Mouse (Mus musculus): ENCODE data around the gene Insl5.

Gene Insl5

GRCm38 (mm10) chr4:103026621-103027020 lies at the start of gene Insl5:
Insl5 (minus strand) TSS chr4:103026842.
- no peak for DNase-seq (ENCODE audit: low read depth, low spot score)

GRCm38 (mm10) chr4:103070631-103071030 lies 44.0 kb upstream of the Insl5 start:
- DNase-seq (ENCODE audit: low read depth, low spot score), result no peak

DNA sequence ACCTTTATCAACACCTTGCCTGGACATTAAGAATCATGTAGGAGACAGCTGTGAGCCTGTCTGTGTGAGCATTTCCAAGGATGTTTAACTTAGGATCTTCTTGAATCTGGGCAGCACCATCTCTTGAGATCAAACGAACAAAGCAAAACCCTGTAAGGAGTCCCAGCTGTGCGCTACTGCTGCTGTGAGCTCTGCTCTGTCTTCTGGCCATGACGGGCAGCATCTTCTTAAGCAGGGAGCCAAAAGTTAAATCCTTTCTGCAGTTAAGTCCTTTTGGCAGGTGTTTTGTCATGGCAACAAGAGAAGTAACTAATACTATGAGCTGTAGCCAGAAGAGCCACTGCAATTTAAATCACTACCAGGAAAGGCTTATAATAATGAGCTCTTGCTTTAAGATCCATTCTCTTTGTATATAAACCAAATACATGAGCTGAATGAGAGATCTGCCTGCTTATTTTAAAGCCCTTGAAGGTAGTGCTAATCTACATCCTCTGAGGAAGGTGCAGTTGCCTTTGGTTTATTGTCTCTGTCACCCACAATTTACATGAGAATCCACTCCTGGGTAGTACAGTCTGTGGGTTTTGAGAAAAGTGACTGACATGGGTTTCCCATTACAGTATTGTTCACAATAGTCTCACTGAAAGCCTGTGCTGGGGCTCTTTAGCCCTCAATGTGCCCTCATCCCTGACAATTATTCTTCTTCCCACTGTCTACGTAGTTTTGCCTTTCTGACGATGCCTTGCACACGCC lies 41.4 kb upstream of the Insl5 start:
- DNase-seq (ENCODE audit: low read depth, low spot score), result no peak

- DNase-seq (ENCODE audit: low read depth, low spot score), result no peak
Observed at GRCm38 (mm10) chr4:103064976-103065375, 38.3 kb upstream of the Insl5 start.

DNA sequence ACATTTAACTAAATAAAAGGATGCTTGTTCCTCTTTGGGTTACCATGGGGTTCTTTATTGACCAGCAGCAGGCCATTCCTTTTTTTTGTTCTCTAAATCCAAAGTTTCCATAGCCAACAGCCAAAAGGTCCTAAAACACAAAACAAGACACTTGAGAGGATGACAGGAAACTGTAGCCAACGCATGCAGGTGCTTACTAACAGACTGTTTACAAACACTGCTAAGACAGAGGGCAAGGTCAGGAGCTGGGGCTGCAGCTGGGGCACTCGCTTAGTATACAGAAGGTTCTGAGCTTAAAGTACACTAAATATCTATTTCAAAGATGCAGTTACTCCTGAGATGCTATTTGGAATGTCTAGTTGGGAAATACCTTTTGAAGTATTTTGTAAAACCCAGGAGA lies 37.8 kb upstream of the Insl5 start:
- no peak for DNase-seq (ENCODE audit: low read depth, low spot score)

DNA sequence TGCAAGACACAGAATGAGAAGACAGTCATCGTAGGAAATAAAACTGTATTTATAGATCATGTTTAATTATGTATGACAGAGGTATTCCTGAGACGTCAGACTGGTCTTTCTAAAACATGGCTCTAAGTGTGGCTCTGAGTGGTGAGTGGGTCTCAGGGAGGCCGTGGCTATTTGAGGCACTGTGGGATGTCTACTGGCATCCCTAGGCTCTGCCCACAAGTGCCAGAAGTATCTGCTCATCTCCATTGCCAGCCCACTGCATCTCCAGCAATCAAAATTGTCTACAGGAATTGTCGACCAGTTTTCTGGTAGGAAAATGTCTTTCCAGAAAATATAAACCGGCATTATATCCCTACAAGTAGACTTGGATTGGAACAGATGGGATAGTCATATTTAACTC lies 30.3 kb upstream of the Insl5 start:
- no peak for DNase-seq (ENCODE audit: low read depth, low spot score)

GRCm38 (mm10) chr4:103048046-103048445 lies 21.4 kb upstream of the Insl5 start:
- DNase-seq (ENCODE audit: low read depth, low spot score), result no peak

DNA sequence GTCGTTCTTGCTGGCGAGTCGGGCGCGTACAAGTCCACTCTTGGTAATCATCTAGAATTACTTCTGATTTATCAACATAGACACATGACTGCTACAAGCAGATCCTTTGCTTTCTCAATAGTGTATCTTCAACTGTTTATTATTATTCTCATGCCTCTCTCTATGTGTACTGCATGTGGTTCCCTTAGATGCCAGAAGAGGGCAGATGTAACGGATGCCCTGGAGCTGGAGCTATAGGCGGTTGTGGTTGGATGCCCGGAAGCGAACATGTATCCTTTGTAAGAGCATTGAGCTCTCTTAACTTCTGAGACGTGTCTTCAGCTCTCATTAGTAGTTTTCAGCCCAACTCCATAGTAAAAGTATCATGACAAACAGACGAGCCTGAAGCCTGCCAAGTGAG lies 16.4 kb upstream of the Insl5 start:
- no peak for DNase-seq (ENCODE audit: low read depth, low spot score)

GRCm38 (mm10) chr4:103039838-103040191 lies 13.2 kb upstream of the Insl5 start:
- DNase-seq (ENCODE audit: low read depth, low spot score), result no peak

GRCm38 (mm10) chr4:103039103-103039837 lies 12.6 kb upstream of the Insl5 start:
- DNase-seq (ENCODE audit: low read depth, low spot score), result no peak

DNA sequence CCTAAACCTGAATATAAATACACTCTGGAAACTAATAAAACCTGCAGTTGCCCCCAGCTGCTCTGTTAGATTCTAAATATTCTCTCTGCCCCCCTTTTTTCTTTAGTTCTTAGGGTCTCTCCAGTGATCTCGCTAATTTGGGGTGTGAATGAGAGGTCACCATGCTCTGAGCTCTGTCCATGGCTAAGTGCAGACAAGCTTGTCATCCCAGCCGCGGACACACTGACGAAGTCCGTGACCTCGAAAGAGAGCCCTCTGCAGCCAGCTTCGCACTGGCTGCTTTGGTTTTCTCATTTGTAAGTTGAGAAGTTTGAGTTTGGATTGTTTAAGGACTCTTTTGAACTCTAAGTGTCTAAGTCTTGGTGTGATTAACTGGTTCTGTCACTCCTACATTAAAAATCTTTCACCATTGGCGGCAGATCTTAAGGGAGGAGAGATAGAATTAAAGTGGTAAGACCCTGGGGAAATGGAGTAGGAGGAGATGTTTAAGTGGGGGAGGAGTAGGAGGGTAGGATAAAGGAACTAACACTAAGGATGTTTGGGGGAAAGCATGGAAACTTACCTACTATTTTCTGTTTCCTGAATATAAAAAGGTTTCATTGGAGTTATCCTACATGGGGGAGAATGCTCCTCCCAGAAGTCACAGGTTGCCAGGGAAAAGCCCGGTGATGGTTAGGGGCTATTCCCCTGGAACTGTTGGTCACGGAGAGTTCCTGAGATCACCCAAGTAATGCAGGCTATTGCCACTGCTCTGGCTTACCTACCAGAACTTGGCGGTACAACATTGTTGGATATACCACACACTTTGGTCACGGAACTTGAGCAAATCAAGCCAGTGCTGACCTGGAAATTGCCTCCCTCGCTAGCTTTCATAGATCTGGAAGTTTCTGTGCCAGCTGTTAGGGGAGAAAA lies 1.8 kb upstream of the Insl5 start:
- DNase-seq (ENCODE audit: low read depth, low spot score), result no peak

DNA sequence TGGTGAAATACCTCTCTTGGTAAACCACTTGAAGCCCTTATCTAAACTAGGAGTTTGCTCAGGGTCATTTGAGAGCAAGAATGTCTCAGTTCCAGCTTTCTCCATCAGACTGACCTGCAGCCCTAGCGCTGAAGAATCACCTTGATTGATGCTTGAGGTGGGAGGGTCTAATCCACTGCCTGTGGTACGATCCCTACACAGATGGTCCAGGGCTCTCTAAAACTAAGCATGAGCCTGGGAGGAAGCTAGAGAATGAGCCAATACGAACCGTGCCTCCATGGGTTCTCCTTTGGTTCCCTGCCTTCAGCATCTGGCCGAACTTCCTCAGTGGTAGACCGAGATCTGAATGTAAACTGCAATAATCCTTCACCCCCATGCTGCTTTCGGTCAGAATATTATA lies 1.1 kb upstream of the Insl5 start:
- DNase-seq (ENCODE audit: low read depth, low spot score), result no peak

DNA sequence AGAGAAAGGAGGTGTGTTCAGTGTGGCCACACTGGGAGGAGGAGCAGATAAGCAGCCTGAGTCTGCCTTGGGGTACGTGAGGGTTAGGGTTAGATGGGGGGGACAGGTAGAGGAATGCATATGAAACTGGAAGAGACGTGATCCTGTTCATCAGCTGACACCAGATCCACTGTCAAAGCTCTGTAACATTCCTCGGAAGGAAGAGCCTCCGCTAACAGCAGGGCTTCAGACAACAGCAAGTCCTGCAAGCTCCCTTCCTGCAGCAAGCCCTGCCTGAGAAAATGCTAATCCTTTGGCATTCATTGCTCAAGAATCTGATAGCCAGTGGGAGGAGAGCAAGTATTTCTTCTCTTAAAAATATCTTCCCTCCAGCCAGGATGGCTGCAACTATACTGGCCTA lies 13.2 kb downstream of the Insl5 start:
- DNase-seq (ENCODE audit: low read depth, low spot score), result no peak

DNA sequence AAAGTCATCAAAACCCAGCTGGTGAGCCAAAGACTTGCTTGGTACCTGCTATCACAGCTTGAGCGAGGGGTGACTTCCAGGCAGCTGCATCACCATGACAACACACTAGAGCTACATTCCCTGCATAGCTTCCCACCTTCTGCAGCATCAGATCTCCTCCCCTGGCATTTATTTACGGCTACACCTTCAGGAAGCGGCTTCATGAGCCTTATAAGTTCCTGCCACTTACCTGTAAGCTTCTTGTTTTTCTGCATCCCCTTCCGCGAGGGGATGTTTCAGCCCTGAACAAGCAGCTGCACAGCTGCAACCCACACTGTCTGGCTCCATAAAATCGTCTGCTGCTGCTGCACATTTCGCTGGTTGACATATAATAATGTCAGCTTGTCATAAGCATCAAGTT lies 14.8 kb downstream of the Insl5 start:
- DNase-seq (ENCODE audit: low read depth, low spot score), result no peak

- DNase-seq (ENCODE audit: low read depth, low spot score), result no peak
Observed at GRCm38 (mm10) chr4:103010734-103011133, 15.9 kb downstream of the Insl5 start.

- no peak for DNase-seq (ENCODE audit: low read depth, low spot score)
Observed at GRCm38 (mm10) chr4:103006943-103007418, 19.7 kb downstream of the Insl5 start.

DNA sequence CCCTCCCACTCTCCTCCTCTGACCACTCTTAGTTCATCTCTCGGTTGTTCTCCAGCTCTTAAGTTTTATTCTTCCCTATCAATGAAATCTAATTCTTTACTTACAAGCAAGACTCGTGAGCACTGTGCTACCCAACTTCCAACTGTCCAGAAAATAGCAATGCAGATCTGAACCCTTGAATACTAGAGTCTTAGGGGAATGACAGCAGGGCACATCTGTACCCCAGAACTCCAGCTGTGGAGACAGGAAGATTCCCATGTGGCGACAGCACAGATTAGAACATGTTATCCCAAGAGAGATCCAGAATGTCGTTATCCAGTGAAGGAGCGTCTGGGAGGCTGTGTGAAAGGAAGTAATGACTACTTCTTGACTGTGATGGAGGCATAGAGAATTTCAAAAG lies 20.4 kb downstream of the Insl5 start:
- DNase-seq (ENCODE audit: low read depth, low spot score), result no peak

DNA sequence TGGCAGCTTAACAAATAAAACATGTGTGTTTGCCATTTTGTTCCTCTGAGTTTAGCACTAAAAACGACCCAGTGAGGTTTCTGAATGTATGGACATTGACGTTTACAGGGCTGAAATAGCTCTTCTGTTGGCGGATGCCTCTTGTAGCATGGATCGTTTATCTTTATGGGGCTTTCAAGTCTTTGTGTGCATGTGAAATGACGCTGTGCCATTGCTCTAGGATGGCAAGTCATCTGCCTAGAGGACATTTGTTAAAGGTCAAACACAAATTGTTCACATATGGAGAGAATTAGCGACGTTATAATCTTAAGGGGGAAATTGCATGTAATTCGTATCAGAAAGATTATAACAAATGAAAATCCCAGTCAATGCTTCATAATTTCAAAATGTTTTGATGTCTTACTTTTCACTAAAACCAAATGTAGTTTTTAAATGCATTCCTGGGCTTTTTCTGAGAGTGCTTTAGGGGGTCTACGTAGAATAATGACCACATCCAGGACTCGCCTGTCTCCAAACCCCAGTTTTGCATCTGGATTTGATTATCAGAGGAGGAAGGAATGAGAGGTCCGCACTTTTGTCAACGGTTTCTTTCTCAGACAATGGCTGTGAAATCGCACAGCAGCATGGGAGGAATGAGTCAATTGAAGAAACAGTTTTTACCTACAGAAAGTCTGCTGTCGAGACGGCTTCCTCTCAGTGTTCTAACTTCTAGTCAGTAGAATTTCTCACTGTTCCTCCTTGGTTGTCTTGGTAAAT lies 21.3 kb downstream of the Insl5 start:
- no peak for DNase-seq (ENCODE audit: low read depth, low spot score)

GRCm38 (mm10) chr4:103004681-103005080 lies 22.0 kb downstream of the Insl5 start:
- DNase-seq (ENCODE audit: low read depth, low spot score), result no peak

DNA sequence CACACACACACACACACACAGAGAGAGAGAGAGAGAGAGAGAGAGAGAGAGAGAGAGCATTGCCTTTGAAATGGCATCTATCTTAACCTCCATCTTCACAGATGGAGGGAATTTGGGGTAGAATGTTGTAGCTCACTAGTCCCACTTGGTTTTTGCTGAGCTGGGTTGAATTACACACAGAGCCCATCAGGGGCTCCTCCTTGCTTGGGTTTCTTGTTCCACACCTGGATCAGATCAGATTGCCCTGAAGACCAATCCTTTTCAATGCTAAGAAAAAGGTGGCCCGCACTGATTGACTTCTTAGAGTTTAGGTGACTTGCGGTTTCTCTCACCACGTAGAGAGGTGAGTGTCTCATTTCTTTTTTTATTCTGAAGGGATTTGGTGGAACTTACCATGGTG lies 35.0 kb downstream of the Insl5 start:
- DNase-seq (ENCODE audit: low read depth, low spot score), result no peak

- DNase-seq (ENCODE audit: low read depth, low spot score), result no peak
Observed at GRCm38 (mm10) chr4:102990595-102991340, 35.9 kb downstream of the Insl5 start.
